Mouse (Mus musculus) myocyte (in vitro differentiated cells): ENCODE results near the gene Rab44.
"Not testable (repeated sequence)": the region's sequence is repeated elsewhere in the genome, so short reads cannot be mapped to it uniquely, and the experiment has no call there.

Experiments
- MYOG ChIP-seq, 3 experiments: IDR thresholded peaks; one replicate each; pipeline ENCODE4 v1.6.1; 2011; ENCODE audit warnings: control low read depth in 2 of 3, low read depth in 2 of 3, mild to moderate bottlenecking in 2 of 3; ENCODE audit not compliant: insufficient read length in 2 of 3, control insufficient read depth in 1 of 3, insufficient read depth in 1 of 3
- POLR2A ChIP-seq: IDR thresholded peaks from one replicate; pipeline ENCODE4 v1.6.1; 2011; ENCODE audit warnings: low read depth, mild to moderate bottlenecking, control low read depth, moderate library complexity; ENCODE audit not compliant: insufficient read length
- TCF12 ChIP-seq: IDR thresholded peaks from one replicate; pipeline ENCODE4 v1.6.1; 2011; ENCODE audit warnings: mild to moderate bottlenecking, control low read depth; ENCODE audit not compliant: poor library complexity, insufficient read depth, severe bottlenecking

GRCm38 (mm10) chr17:29067416-29067815 is 46.5 kb upstream of the Rab44 start:
- TF ChIP-seq MYOG (IDR thresholded peaks at IDR 0.05; ENCODE audit: control insufficient read depth in 1 of 3, insufficient read depth in 1 of 3, insufficient read length in 2 of 3, low read depth in 2 of 3); TCF12; POLR2A: not testable (repeated sequence)
